Mouse (Mus musculus) megakaryocyte, adult 5-6 weeks (primary cell): ENCODE results near the gene Tmem274. TPM values are rescaled to one million over a fixed set of nuclear protein-coding genes. Genes with fewer than 3 reads are reported as not detected.

Experiments used
- ATAC-seq: 2 replicates; pipeline ENCODE4 v1.8.0; 2016; ENCODE audit warnings: mild to moderate bottlenecking, inconsistent platforms; ENCODE audit not compliant: poor library complexity, severe bottlenecking
- total RNA-seq, 2 experiments: library from RNA; stranded (forward) in 1 of 2; stranded (reverse) in 1 of 2; fragments of 153-499, 151-499 nt in 1 of 2; fragments of 221-1000, 200-1000 nt in 1 of 2; gene quantifications; 2 replicates each; pipeline versions ENCODE4 v1.2.3 to v1.2.4; 2015 to 2017

Tmem274 gene
- total RNA-seq, 2 experiments from 2014 or later, result not detected

- no peak for ATAC-seq
Measured at GRCm38 (mm10) chr4:149521258-149521657, 44.1 kb downstream of the Tmem274 start.

DNA sequence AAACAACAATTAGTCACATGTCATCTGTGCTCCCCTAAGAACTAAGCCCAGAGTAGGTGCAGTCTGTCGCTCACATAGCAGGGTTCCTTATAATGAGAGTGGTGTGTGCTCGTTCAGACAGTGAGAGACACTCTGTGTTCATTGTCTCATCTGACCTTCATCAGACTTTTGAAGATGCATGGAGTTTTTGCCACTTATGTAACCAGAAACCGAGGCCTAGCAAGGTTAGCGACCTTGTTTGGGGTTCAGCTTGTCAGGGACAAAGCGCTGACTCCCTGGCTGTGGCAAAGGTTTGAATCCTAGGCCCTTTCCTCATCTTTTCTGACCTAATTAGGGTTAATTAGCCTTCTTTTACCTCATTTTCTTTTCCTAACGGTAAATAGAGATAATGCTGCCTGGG, 46.8 kb downstream of the Tmem274 start:
- no peak for ATAC-seq

DNA sequence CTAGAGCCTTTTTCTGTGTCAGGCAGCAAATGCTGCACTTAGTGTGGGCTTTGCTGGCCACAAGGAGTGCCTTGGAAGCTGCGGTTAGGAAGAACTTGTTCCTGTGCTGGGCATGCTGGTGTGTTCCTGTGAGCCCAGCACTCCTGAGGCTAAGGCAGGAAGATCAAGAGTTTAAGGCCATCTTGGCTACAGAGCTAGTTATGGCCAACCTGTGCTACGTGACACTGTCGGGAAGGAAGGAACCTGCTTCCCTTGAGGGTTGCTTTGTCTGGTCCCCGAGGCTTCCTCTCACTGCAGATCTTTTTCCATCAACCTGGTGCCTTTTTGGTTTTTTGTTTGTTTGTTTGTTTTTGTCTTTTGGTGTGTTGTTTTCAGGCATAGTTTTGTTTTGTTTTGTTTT, 48.0 kb downstream of the Tmem274 start:
- no peak for ATAC-seq

- ATAC-seq, result no peak
Measured at GRCm38 (mm10) chr4:149525811-149526210, 48.6 kb downstream of the Tmem274 start.

DNA sequence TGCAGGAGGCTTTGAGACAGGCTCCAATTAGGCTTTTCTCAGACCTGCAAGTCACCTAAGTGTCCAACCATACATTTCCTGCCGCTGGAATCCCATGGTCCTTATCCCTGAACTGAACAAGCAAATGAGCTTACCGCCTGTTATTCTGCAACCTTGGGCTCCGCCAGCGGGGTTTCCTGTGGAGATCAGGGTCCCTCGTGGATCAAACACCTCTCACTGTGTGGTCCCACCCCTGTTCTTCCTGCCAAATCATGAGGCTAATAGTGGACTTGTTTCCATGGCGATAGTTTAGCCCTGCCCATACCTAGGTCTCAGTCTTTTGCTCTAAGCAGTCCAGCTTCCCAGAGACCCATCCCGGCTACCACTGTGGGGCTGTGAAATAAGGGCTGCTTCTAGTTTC, 49.2 kb downstream of the Tmem274 start:
- no peak for ATAC-seq

GRCm38 (mm10) chr4:149527621-149528354, 50.6 kb downstream of the Tmem274 start:
- ATAC-seq, result no peak

- no peak for ATAC-seq
Measured at GRCm38 (mm10) chr4:149529691-149530090, 52.5 kb downstream of the Tmem274 start.

Other genes with a start within 250 kb of the Tmem274 start
- gene Kif1b, start 169.7 kb upstream of the Tmem274 start, total RNA-seq (2015), result 25.6 and 26.3 TPM in 2 replicates
- 30.2 and 37.3 TPM in 2 replicates for gene Kif1b, start 169.7 kb upstream of the Tmem274 start, total RNA-seq (2017)
- gene Ube4b, start 50.6 kb upstream of the Tmem274 start, total RNA-seq (2015), result 31.7 and 41.1 TPM in 2 replicates
- gene Ube4b, start 50.6 kb upstream of the Tmem274 start, total RNA-seq (2017), result 22.4 and 26.3 TPM in 2 replicates
- gene Rbp7, start 22.4 kb upstream of the Tmem274 start, total RNA-seq (2015), result not detected in 2 replicates
- gene Rbp7, start 22.4 kb upstream of the Tmem274 start, total RNA-seq (2017), result not detected in 2 replicates
- 4.0 and 5.1 TPM in 2 replicates for gene Nmnat1, start 7.8 kb downstream of the Tmem274 start, total RNA-seq (2015)
- 3.8 and 6.0 TPM in 2 replicates for gene Nmnat1, start 7.8 kb downstream of the Tmem274 start, total RNA-seq (2017)
- 17.2 and 19.1 TPM in 2 replicates for gene Lzic, start 7.9 kb downstream of the Tmem274 start, total RNA-seq (2015)
- gene Lzic, start 7.9 kb downstream of the Tmem274 start, total RNA-seq (2017), result 22.2 and 53.8 TPM in 2 replicates
- 6.2 and 8.4 TPM in 2 replicates for gene Ctnnbip1, start 40.9 kb downstream of the Tmem274 start, total RNA-seq (2015)
- gene Ctnnbip1, start 40.9 kb downstream of the Tmem274 start, total RNA-seq (2017), result 9.7 and 10.8 TPM in 2 replicates
- gene Clstn1, start 109.1 kb downstream of the Tmem274 start, total RNA-seq (2015), result 0.64 and 0.74 TPM in 2 replicates
- gene Clstn1, start 109.1 kb downstream of the Tmem274 start, total RNA-seq (2017), result 1.2 and 1.8 TPM in 2 replicates
- gene Pik3cd, start 225.2 kb downstream of the Tmem274 start, total RNA-seq (2015), result 76.6 and 78.3 TPM in 2 replicates
- gene Pik3cd, start 225.2 kb downstream of the Tmem274 start, total RNA-seq (2017), result 129 and 130 TPM in 2 replicates